Comparison of ENCODE assay signal across 9 mouse cellular contexts in genomic region chr9:118737601-118738137, GRCm38 (mm10).
DNase-seq lines count a peak whose midpoint lies in the region; ATAC-seq and TF ChIP-seq lines count a peak whose summit lies in the region.
"Had no signal": no experiment of that assay in that cellular context is flagged by ENCODE, and none has a peak within 500 bp of the region (broad histone marks: within the 10 kb centered on the region; RNA-seq: fewer than 3 reads in every experiment).

No protein-coding gene starts in this region.

- ATAC-seq in intestine, embryonic 16.5 days, result peak; percentile 89
- ATAC-seq in hindbrain, embryonic 12.5 days (ENCODE audit: low FRiP score), result no peak
- no peak for ATAC-seq in midbrain, embryonic 16.5 days

- H3K27me3 ChIP-seq in intestine, embryonic 16.5 days (replicated peaks; ENCODE audit: control insufficient read depth, insufficient read depth, low read length), result no peaks in the 10 kb centered on the region
- H3K27me3 ChIP-seq in hindbrain, embryonic 12.5 days, result no peaks in the 10 kb centered on the region
- H3K27me3 ChIP-seq in midbrain, embryonic 16.5 days (ENCODE audit: control insufficient read depth, insufficient read depth, low read depth, low read length), result no peaks in the 10 kb centered on the region

- TF ChIP-seq CTCF in gastrocnemius, adult 2 months (IDR thresholded peaks at IDR 0.05), result no peak

- peak overlapping the region; percentile 88 for H3K27ac ChIP-seq in gastrocnemius, adult 2 months
- H3K27ac ChIP-seq in intestine, embryonic 16.5 days (ENCODE audit: low read length), result peak overlapping the region; percentile 83
- H3K27ac ChIP-seq in hindbrain, embryonic 12.5 days, result no peak overlapping the region
- no peak overlapping the region for H3K27ac ChIP-seq in midbrain, embryonic 16.5 days (ENCODE audit: low read length)

- intact Hi-C loops in gastrocnemius, adult 2 months (cut with DNase I), result no loop called here

- no peaks in the 10 kb centered on the region for H3K9me3 ChIP-seq in intestine, embryonic 16.5 days (ENCODE audit: control insufficient read depth, low read length)
- H3K9me3 ChIP-seq in hindbrain, embryonic 12.5 days (replicated peaks), result no peaks in the 10 kb centered on the region
- H3K9me3 ChIP-seq in midbrain, embryonic 16.5 days (replicated peaks; ENCODE audit: control insufficient read depth, low read length, poor library complexity, severe bottlenecking), result no peaks in the 10 kb centered on the region
- H3K9me3 ChIP-seq: megakaryocyte, embryonic 14.5 days had no signal

- no peak overlapping the region for H3K9ac ChIP-seq in intestine, embryonic 16.5 days (ENCODE audit: low read depth, low read length)
- H3K9ac ChIP-seq in hindbrain, embryonic 12.5 days, result no peak overlapping the region
- no peak overlapping the region for H3K9ac ChIP-seq in midbrain, embryonic 16.5 days (ENCODE audit: low read depth, low read length)

- H3K4me3 ChIP-seq in gastrocnemius, adult 2 months, result peak overlapping the region; percentile 23
- H3K4me3 ChIP-seq in intestine, embryonic 16.5 days (ENCODE audit: low read length), result no peak overlapping the region
- no peak overlapping the region for H3K4me3 ChIP-seq in hindbrain, embryonic 12.5 days
- H3K4me3 ChIP-seq in midbrain, embryonic 16.5 days (ENCODE audit: low read depth, low read length), result no peak overlapping the region
- H3K4me3 ChIP-seq: megakaryocyte, embryonic 14.5 days had no signal

- no peaks in the 10 kb centered on the region for H3K36me3 ChIP-seq in intestine, embryonic 16.5 days (ENCODE audit: control insufficient read depth, insufficient read depth, low read length)
- H3K36me3 ChIP-seq in hindbrain, embryonic 12.5 days, result no peaks in the 10 kb centered on the region
- H3K36me3 ChIP-seq in midbrain, embryonic 16.5 days (ENCODE audit: control insufficient read depth, insufficient read depth, low read length), result no peaks in the 10 kb centered on the region

- H3K4me2 ChIP-seq in intestine, embryonic 16.5 days (ENCODE audit: low read depth, low read length), result no peak overlapping the region
- no peak overlapping the region for H3K4me2 ChIP-seq in hindbrain, embryonic 12.5 days (replicated peaks)
- H3K4me2 ChIP-seq in midbrain, embryonic 16.5 days (ENCODE audit: low read length), result no peak overlapping the region

- H3K4me1 ChIP-seq in intestine, embryonic 16.5 days (ENCODE audit: control insufficient read depth, insufficient read depth, low read length), result peaks cover 9% of the 10 kb centered on the region; the same call in 1 of the 2 replicates
- peaks cover 7% of the 10 kb centered on the region; the same call in 1 of the 2 replicates for H3K4me1 ChIP-seq in hindbrain, embryonic 12.5 days
- H3K4me1 ChIP-seq in midbrain, embryonic 16.5 days (ENCODE audit: control insufficient read depth, insufficient read depth, low read length), result no peaks in the 10 kb centered on the region
- H3K4me1 ChIP-seq: megakaryocyte, embryonic 14.5 days had no signal

- WGBS in intestine, embryonic 16.5 days, result 27% methylated on average over 9 of the region's 9 CpGs
- 61% methylated on average over 9 of the region's 9 CpGs for WGBS in hindbrain, embryonic 12.5 days
- WGBS in midbrain, embryonic 16.5 days, result 65% methylated on average over 9 of the region's 9 CpGs

- peak; percentile 88 to 93 for DNase-seq in adrenal gland, adult (ENCODE audit: inconsistent age in 2 of 2, low spot score in 1 of 2)
- DNase-seq in gastrocnemius, adult 2 months, result peak; percentile 84
- peak; percentile 92 for DNase-seq in lung, postnatal 36 days
- no peak for DNase-seq in spleen, postnatal 10 days (ENCODE audit: low spot score in 2 of 2)
- no peak for DNase-seq in right cerebral cortex, postnatal 4 days

Comparison
In these comparisons a context has a peak if more than half of its experiments do, and no peak if none do; other contexts are left out.
1. DNase-seq: peak in adrenal gland, adult (2 of 2), gastrocnemius, adult 2 months (single experiment) and lung, postnatal 36 days (single experiment); none in spleen, postnatal 10 days (0 of 2) and right cerebral cortex, postnatal 4 days (single experiment).
2. H3K27ac ChIP-seq: peak in gastrocnemius, adult 2 months (single experiment) and intestine, embryonic 16.5 days (single experiment); none in hindbrain, embryonic 12.5 days (single experiment) and midbrain, embryonic 16.5 days (single experiment).